Mouse (Mus musculus): Measurements from ENCODE around the gene Ndufaf2.

GRCm38 (mm10) chr13:108187994-108188393 lies 29.6 kb upstream of the Ndufaf2 start:
- no peak for TF ChIP-seq CTCF (IDR thresholded peaks at IDR 0.05; ENCODE audit: extremely low read depth, insufficient read depth, insufficient read length, insufficient replicate concordance)
- no peak for TF ChIP-seq POLR2A (IDR thresholded peaks at IDR 0.05; ENCODE audit: low read depth, low read length)
